Mouse (Mus musculus): ENCODE measurements around the gene Hpca.

The Hpca gene

GRCm38 (mm10) chr4:129121569-129122086, at the start of gene Hpca:
Hpca (minus strand) TSS chr4:129122036.
- no peak for DNase-seq (ENCODE audit: low read depth)

DNA sequence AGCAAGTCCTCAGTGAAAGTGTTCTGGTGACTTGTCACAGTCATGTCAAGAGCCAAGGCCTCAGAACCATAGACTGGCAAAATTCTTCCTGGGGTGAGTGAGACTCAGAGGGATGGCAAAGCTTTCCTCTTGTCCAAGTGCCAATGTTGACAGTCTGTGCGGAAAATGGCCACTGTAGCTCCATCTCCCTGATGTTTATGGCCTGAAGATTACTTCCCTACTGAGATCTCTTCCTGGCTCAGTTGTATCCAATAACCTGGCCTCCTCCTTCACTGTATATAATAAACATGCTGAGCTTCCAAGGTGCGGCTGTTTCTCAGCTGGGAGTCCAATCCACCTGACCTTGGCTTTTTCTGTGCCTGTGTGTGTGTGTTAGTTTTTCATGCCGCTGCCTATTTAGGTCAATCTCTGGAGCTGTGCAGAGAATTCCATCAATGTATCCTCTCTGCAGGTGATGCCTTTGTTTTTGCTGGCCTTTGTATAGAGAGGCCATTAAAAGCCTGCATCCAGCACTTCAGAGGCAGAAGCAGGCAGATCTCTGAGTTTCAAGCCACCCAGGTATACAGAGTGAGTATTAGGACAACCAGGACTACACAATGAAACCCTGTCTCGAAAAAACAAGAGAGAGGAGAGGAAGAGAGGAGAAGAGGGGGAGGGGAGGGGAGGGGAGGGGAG, 39.9 kb upstream of the Hpca start:
- DNase-seq (ENCODE audit: low read depth): no peak

DNA sequence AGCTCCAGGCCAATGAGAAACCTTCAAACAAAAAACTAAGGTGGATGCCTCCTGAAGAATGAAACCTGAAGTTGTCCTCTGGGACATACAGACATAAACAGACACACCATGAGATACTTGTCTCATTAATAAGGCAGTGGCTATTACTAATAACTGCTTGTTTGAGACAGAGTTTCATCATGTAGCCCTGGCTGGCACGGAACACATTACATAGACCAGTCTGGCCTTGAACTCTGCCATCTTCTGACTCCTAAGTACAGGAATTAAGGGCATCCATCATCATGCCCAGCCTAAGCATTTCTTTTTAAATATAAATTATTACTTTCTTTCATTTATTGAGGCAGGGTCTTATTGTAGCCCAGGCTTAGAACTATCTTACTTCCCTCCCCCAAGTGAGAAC, 39.2 kb upstream of the Hpca start:
- DNase-seq (ENCODE audit: low read depth): no peak

GRCm38 (mm10) chr4:129158549-129158948, 36.7 kb upstream of the Hpca start:
- no peak for DNase-seq (ENCODE audit: low read depth)

GRCm38 (mm10) chr4:129157541-129157940, 35.7 kb upstream of the Hpca start:
- no peak for DNase-seq (ENCODE audit: low read depth)

- DNase-seq (ENCODE audit: low read depth): no peak
Measured at GRCm38 (mm10) chr4:129151276-129151811, 29.5 kb upstream of the Hpca start.

GRCm38 (mm10) chr4:129149321-129149720, 27.5 kb upstream of the Hpca start:
- DNase-seq (ENCODE audit: low read depth): no peak

GRCm38 (mm10) chr4:129147552-129148103, 25.8 kb upstream of the Hpca start:
- DNase-seq (ENCODE audit: low read depth): no peak

GRCm38 (mm10) chr4:129146392-129146791, 24.6 kb upstream of the Hpca start:
- peak; percentile 64 for DNase-seq (ENCODE audit: low read depth)

GRCm38 (mm10) chr4:129145943-129146342, 24.1 kb upstream of the Hpca start:
- DNase-seq (ENCODE audit: low read depth): no peak

- DNase-seq (ENCODE audit: low read depth): no peak
Measured at GRCm38 (mm10) chr4:129145411-129145810, 23.6 kb upstream of the Hpca start.

GRCm38 (mm10) chr4:129144401-129145367, 22.8 kb upstream of the Hpca start:
- DNase-seq (ENCODE audit: low read depth): no peak

DNA sequence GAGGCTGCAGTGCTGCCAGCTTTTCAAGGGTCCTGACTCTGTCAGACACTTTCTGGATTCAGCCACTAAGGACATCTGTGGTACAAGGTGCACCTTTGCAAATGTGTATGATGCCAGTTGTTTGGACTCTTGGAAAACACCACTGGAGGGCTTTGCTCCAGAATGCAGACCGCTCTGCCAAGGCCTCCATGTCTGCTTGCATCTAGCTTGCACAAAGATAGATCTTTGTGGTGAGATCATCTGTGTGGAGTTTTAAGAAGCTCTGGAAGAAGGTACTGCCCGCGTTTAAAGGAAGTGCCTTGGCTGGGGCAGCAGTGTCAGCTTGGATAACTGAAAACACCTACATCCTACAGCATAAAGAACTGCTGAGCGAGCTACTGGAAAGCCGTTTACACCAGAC, 21.7 kb upstream of the Hpca start:
- DNase-seq (ENCODE audit: low read depth): peak; percentile 26

DNA sequence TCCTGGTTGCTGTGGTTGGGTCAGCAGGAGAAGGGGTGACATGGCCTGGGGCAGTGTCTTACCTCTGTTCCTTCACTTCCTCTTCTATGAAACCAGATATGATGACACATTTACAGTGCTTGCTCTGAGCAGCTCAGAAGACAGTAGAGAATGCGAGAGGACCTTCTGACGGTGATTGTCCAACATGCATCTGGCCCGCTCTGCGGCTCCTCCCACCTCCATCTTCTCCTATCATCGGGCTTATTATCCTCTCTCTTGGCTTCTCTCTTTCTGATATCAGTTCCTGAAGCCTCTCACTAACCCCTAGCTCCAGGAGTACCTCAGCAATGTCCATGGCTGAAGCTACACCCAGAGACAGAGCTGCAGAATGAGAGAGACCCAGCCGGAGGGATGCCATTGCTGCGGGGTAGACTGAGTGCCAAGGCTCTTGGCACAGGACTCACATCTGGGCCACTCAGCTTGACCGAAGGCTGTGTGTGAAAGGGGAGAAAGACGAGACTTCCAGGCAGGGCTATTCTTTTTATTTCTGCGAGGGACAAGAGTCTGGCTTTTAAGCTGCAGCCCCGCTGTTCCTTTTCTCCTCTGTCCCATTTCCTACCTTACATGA, 20.7 kb upstream of the Hpca start:
- no peak for DNase-seq (ENCODE audit: low read depth)

- no peak for DNase-seq (ENCODE audit: low read depth)
Measured at GRCm38 (mm10) chr4:129141560-129142438, 20.0 kb upstream of the Hpca start.

- no peak for DNase-seq (ENCODE audit: low read depth)
Measured at GRCm38 (mm10) chr4:129140808-129141207, 19.0 kb upstream of the Hpca start.

- DNase-seq (ENCODE audit: low read depth): no peak
Measured at GRCm38 (mm10) chr4:129139642-129140041, 17.8 kb upstream of the Hpca start.

DNA sequence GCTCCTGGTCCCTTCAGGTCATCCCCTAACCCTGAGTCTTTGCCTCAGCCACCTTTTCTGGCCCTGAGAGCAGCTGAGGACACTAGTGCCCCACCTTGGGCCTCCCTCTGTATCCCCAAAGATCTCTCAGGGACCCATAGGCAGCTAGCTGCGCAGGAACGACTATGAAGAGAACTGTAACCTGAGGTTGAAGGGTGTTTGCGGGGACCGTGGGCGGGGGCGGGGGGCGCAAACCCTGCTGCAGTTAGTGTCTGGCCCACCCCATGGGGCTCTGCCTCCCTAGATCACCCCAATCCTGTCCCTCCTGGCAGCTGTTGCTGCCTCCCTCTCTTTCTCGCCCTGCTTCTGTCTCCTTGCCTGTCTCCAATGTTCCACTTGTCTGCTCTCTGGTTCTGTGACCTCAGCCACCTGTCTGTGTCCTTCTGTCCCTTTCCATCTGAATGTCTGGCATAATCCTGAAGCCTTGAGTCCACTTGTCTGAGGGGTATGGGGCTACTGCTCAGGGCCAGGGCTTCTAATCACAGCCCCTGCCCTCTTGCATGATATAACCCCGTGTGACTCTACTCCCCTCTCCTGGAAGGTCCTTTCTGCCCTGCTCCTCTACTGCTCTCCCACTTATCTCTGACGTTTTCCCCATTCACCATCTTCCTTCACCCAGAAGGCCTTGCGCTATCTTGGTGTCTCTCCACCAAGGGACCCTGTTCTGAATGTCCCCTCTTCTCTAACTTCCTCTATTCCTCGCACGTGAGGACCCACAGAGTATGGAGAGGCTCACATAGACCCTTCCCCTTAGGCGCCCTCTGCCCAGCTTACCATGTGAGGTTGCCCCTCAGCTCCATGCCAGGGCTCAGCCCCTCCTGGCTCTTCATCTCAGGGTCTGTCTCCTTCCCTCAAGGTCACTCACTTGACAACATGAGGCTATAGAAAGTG, 15.8 kb upstream of the Hpca start:
- DNase-seq (ENCODE audit: low read depth): no peak

DNA sequence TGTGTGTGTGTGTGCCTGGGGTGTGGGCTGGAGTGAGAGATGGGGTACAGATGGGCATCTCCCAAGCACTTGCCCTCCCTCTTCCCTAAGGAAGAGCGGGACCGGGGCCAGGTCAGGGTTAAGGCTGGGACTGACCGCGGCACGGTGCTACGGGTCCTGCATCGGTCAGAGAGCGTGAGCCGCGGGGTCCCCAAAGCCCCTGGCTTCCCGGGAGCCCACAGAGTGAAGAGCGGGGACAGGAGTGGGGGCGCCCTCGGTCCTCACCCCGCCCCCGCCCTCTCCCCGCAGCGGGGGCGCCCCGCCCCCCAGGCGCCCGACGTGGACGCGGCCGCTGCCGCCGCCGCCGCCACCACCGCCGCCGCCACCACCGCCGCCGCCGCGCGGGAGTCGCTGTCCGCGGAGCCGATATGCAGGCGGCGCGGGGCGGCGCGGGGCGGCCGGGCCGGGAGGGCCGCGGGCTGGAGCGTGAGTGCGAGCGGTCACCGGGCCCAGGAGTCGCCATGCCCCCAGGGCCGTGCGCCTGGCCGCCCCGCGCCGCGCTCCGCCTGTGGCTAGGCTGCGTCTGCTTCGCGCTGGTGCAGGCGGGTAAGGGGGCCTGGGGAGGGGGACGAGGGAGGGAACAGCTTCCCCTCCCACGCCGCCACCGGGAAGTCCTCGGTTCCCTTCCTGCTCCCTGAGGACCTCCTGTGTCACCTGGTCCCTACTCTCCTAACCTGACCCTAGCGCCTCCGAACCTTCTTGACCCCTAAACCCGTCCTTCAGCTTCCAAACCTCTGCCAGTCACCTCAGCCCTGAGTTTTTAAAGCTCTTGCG, 14.9 kb upstream of the Hpca start, which contains the start of gene Fndc5:
Fndc5 (plus strand) TSS at position 421 of the 813 bp plus-strand sequence.
- DNase-seq (ENCODE audit: low read depth): no peak

Measured in naive thymus-derived CD4-positive, alpha-beta T cell, adult 2 months (primary cell).